Mouse (Mus musculus) midbrain, embryonic 14.5 days (tissue): ENCODE data around the gene Sf3a3. TPM values are rescaled to one million over a fixed set of nuclear protein-coding genes. Genes with fewer than 3 reads are reported as not detected.
"Not testable (repeated sequence)": the region's sequence is repeated elsewhere in the genome, so short reads cannot be mapped to it uniquely, and the experiment has no call there.

Experiments
- ATAC-seq: fragments of 200-750 bp; cut with Nextera tagmentation; 2 replicates; pipeline ENCODE4 v1.8.0; 2017; ENCODE audit warnings: moderate number of reproducible peaks, moderate library complexity; ENCODE audit not compliant: low FRiP score, low TSS enrichment
- DNase-seq: peaks from one replicate; pipeline ENCODE4 v3.0.0-alpha.2; 2015
- H3K27ac ChIP-seq: fragments of 300-500 bp; sonication (generic); replicated peaks from 2 replicates; pipeline ENCODE4 v1.5.1; 2014; ENCODE audit warnings: mild to moderate bottlenecking, low read depth, low read length, moderate library complexity
- H3K27me3 ChIP-seq: fragments of 300-500 bp; sonication (generic); 2 replicates; pipeline ENCODE4 v1.6.1; 2014; ENCODE audit warnings: low read length, control low read depth, mixed read lengths; ENCODE audit not compliant: control insufficient read depth, insufficient read depth
- H3K36me3 ChIP-seq: fragments of 300-500 bp; sonication (generic); 2 replicates; pipeline ENCODE4 v1.6.1; 2014; ENCODE audit warnings: low read length, control low read depth; ENCODE audit not compliant: control insufficient read depth, insufficient read depth
- H3K4me1 ChIP-seq: fragments of 300-500 bp; sonication (generic); 2 replicates; pipeline ENCODE4 v1.6.1; 2014; ENCODE audit warnings: mild to moderate bottlenecking, antibody characterized with exemption, low read length, control low read depth; ENCODE audit not compliant: control insufficient read depth, insufficient read depth
- H3K4me2 ChIP-seq: fragments of 300-500 bp; sonication (generic); 2 replicates; pipeline ENCODE4 v1.6.1; 2014; ENCODE audit warnings: mild to moderate bottlenecking, low read length, moderate library complexity
- H3K4me3 ChIP-seq: fragments of 300-500 bp; sonication (generic); replicated peaks from 2 replicates; pipeline ENCODE4 v1.5.1; 2014; ENCODE audit warnings: low read depth, low read length
- H3K9ac ChIP-seq: fragments of 300-500 bp; sonication (generic); replicated peaks from 2 replicates; pipeline ENCODE4 v1.6.1; 2014; ENCODE audit warnings: mild to moderate bottlenecking, low read length, moderate library complexity
- H3K9me3 ChIP-seq: fragments of 300-500 bp; sonication (generic); 2 replicates; pipeline ENCODE4 v1.6.1; 2016; ENCODE audit warnings: low read length, control low read depth, mixed read lengths; ENCODE audit not compliant: control insufficient read depth
- WGBS: fragments of 180-500 bp; shearing (Covaris S2); extraction: QIAGEN DNeasy Blood & Tissue Kit; methylation state at CpG from one replicate; pipeline ENCODE4 v1.1.7; 2014; 5-methylcytosine and 5-hydroxymethylcytosine counted together
- polyA plus RNA-seq: library from polyadenylated mRNA; unstranded; fragments of >200 nt; fragmentation: Nextera tagmentation; extraction: Ambion mirVana; gene quantifications from 2 replicates; pipeline ENCODE4 v1.2.1, GENCODE M21; 2014

Sf3a3 gene
- polyA plus RNA-seq, 1 experiment from 2014 or later = 116 TPM

- Histone ChIP-seq H3K27ac (no peak overlapping the region), H3K27me3 (peaks cover 5% of the 10 kb centered on the region; the same call in 1 of the 2 replicates), H3K36me3 (no peaks in the 10 kb centered on the region), H3K9ac (no peak overlapping the region), H3K9me3 (no peaks in the 10 kb centered on the region), H3K4me3 (no peak overlapping the region), H3K4me2 (no peak overlapping the region), H3K4me1 (peaks cover 19% of the 10 kb centered on the region)
- no peak for DNase-seq
- ATAC-seq = no peak
- 55% methylated on average over 2 of the region's 2 CpGs for WGBS
These were observed 11.2 kb upstream of the Sf3a3 start for GRCm38 (mm10) chr4:124703406-124703805.

- no peaks in the 10 kb centered on the region for H3K36me3 ChIP-seq
- DNase-seq = peak; percentile 19
- H3K4me3 ChIP-seq = no peak overlapping the region
- peak overlapping the region; percentile 41 for H3K27ac ChIP-seq
- H3K4me1 ChIP-seq = peaks cover 24% of the 10 kb centered on the region
- no peaks in the 10 kb centered on the region for H3K9me3 ChIP-seq
- H3K4me2 ChIP-seq = peak overlapping the region; percentile 24; the same call in 1 of the 2 replicates
- H3K9ac ChIP-seq = 0 out of 2 replicates have a peak overlapping the region, but pooled peaks have one; percentile 12
- no peak for ATAC-seq
- WGBS = 4% methylated on average over 6 of the region's 6 CpGs
- H3K27me3 ChIP-seq = peaks cover 8% of the 10 kb centered on the region; the same call in 1 of the 2 replicates
These were observed 10.4 kb upstream of the Sf3a3 start for GRCm38 (mm10) chr4:124703881-124704796.

DNA sequence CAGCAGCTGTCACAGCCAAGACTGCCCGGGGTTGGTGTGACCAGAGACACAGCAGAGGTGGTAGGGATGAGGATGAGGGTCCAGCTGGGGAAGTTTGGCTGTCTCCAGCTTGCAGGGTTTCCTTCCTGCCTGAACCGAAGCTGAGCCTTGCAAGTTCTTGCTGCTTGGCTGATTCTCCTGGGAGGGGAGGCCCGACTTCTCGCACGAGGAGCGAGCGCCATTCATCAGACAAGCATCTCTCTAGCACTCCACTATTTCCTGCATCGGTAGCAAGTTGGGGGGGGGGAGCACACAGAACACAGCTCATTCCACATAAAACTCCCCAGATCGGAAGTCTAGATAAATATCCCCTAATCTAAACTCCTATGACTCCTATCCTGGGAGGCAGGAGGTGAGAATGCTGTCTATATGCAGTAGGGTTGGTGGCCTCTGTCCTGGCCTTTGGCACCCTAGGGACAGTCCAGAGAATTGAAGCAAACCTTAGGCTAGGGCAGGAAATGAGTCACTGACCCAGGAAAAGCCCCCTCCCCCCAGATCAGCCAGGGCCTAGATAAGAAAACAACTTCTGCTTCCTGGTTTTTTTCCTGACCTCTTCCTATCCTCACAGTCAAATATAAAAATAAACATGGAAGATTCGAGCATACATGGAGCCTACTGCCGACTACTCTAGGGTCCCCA lies 9.6 kb upstream of the Sf3a3 start:
- no peaks in the 10 kb centered on the region for H3K36me3 ChIP-seq
- ATAC-seq = no peak
- peaks cover 16% of the 10 kb centered on the region for H3K27me3 ChIP-seq
- H3K27ac ChIP-seq = peak overlapping the region; percentile 41
- peak; percentile 33 for DNase-seq
- WGBS = 22% methylated on average over 11 of the region's 11 CpGs
- H3K4me2 ChIP-seq = 0 out of 2 replicates have a peak overlapping the region, but pooled peaks have one; percentile 24
- peaks cover 25% of the 10 kb centered on the region for H3K4me1 ChIP-seq
- no peak overlapping the region for H3K4me3 ChIP-seq
- no peaks in the 10 kb centered on the region for H3K9me3 ChIP-seq
- no peak overlapping the region for H3K9ac ChIP-seq

- H3K9ac ChIP-seq = no peak overlapping the region
- peaks cover 19% of the 10 kb centered on the region for H3K27me3 ChIP-seq
- no peak overlapping the region for H3K4me3 ChIP-seq
- H3K9me3 ChIP-seq = no peaks in the 10 kb centered on the region
- no peak overlapping the region for H3K4me2 ChIP-seq
- DNase-seq (no peak), ATAC-seq (no peak)
- H3K4me1 ChIP-seq = peaks cover 23% of the 10 kb centered on the region
- H3K27ac ChIP-seq = no peak overlapping the region
- WGBS = 91% methylated on average over 23 of the region's 23 CpGs
- H3K36me3 ChIP-seq = no peaks in the 10 kb centered on the region
These were observed 8.8 kb upstream of the Sf3a3 start for GRCm38 (mm10) chr4:124705661-124706269.

DNA sequence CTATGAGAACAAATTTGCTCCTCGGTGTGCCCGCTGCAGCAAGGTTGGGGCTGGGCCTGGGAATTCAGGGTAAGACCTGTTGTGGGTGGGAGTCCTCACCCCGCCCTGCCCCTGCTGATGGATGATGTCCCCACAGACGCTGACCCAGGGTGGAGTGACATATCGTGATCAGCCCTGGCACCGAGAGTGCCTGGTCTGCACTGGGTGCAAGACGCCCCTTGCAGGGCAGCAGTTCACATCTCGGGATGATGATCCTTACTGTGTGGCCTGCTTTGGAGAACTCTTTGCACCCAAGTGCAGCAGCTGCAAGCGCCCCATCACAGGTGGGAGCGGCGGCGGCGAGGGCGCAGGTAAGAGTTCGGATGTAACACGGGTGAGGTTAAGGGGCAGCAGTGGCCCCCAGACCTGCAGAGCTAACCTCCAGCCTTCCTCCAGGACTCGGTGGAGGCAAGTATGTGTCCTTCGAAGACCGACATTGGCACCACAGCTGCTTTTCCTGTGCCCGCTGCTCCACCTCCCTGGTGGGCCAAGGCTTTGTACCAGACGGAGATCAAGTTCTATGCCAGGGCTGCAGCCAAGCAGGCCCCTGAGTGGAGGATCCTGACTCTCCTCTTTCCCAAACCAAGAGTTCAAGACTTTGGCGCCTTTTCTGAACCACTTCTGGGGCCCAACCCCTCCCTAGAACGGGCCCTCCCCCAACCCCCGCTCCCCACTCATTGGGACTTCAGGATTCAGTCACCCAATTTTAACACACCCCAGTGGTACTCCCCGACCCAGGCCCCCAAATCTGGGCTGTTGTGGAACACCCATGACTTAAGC lies 7.0 kb upstream of the Sf3a3 start:
- not testable (repeated sequence) for H3K4me2 ChIP-seq, ATAC-seq, H3K27ac ChIP-seq, H3K4me3 ChIP-seq, H3K9ac ChIP-seq, H3K36me3 ChIP-seq, H3K9me3 ChIP-seq, DNase-seq
- Histone ChIP-seq H3K4me1 (peaks cover 15% of the 10 kb centered on the region), H3K27me3 (peaks cover 15% of the 10 kb centered on the region)
- 90% methylated on average over 25 of the region's 25 CpGs for WGBS

GRCm38 (mm10) chr4:124708200-124708517 lies 6.4 kb upstream of the Sf3a3 start:
- H3K27ac ChIP-seq, H3K4me3 ChIP-seq, H3K9ac ChIP-seq, DNase-seq, H3K4me2 ChIP-seq, H3K9me3 ChIP-seq, H3K36me3 ChIP-seq, ATAC-seq: not testable (repeated sequence)
- Histone ChIP-seq H3K4me1 (peaks cover 15% of the 10 kb centered on the region), H3K27me3 (peaks cover 15% of the 10 kb centered on the region)
- WGBS = 7% methylated on average over 1 of the region's 1 CpGs

GRCm38 (mm10) chr4:124708518-124709477 lies 5.8 kb upstream of the Sf3a3 start:
- Histone ChIP-seq H3K9ac (0 out of 2 replicates have a peak overlapping the region, but pooled peaks have one; percentile 25), H3K36me3 (no peaks in the 10 kb centered on the region), H3K4me1 (peaks cover 15% of the 10 kb centered on the region), H3K4me2 (peak overlapping the region; percentile 47), H3K4me3 (peak overlapping the region; percentile 21), H3K27ac (no peak overlapping the region), H3K27me3 (peaks cover 15% of the 10 kb centered on the region), H3K9me3 (no peaks in the 10 kb centered on the region)
- ATAC-seq = no peak; the same call in 1 of the 2 replicates
- DNase-seq = peak; percentile 72
- WGBS = 3% methylated on average over 41 of the region's 41 CpGs
